Mouse (Mus musculus): ENCODE measurements around the gene Snap91. TPM values are rescaled to one million over a fixed set of nuclear protein-coding genes. Genes with fewer than 3 reads are reported as not detected.

The Snap91 gene
- polyA plus RNA-seq, 1 experiment: 200 TPM

DNA sequence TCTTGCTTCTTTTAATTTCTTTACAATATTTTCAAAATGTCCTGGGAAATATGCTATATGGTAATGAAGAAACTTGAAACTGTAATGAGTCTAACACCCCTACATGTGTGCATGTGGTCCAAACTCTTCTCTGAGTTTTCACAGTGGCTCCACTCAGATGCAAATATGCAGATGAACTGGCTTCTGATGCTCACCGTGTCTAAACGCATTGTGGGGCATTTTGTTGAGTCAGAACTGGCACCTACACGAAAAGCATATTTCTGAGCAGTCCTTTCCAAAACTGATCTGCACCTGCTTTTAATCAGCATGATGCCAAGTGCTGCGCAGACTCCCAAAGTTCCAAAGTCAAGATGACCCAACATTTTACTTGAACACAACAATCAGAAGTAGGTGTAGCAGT lies 82.9 kb downstream of the Snap91 start:
- Histone ChIP-seq H3K27ac (ENCODE audit: insufficient read depth, low read length) (no peak overlapping the region), H3K4me1 (ENCODE audit: control insufficient read depth, insufficient read depth, low read length) (peaks cover 2% of the 10 kb centered on the region; the same call in 1 of the 2 replicates), H3K4me3 (ENCODE audit: insufficient read depth, low read length) (no peak overlapping the region)
- TF ChIP-seq POLR2A (IDR thresholded peaks at IDR 0.05; ENCODE audit: extremely low read depth, insufficient read depth, low read length) (no peak), CTCF (IDR thresholded peaks at IDR 0.05; ENCODE audit: extremely low read depth, insufficient read depth, low read length) (no peak)

DNA sequence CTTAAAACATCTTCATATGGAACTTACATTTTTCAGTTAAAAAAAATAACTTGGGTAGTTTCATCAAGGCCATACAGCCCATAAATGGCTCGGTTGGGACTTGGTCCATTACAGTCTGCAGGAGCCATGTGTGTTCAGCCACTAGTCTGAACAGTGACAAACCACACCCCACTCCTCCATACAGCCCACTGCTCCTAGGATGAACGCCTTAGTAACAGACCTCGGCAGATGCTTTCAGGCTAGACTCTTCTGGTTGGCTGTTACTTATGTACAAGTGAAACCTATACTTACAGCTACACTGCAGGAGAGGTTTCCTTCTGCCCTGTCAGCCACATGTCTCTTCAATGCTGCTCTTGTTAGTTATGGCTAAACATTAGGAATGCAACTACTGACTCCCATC lies 85.2 kb downstream of the Snap91 start:
- no peak overlapping the region for H3K4me3 ChIP-seq (ENCODE audit: insufficient read depth, low read length)
- H3K4me1 ChIP-seq (ENCODE audit: control insufficient read depth, insufficient read depth, low read length): peaks cover 2% of the 10 kb centered on the region; the same call in 1 of the 2 replicates
- no peak overlapping the region for H3K27ac ChIP-seq (ENCODE audit: insufficient read depth, low read length)
- no peak for TF ChIP-seq CTCF (IDR thresholded peaks at IDR 0.05; ENCODE audit: extremely low read depth, insufficient read depth, low read length)
- no peak for TF ChIP-seq POLR2A (IDR thresholded peaks at IDR 0.05; ENCODE audit: extremely low read depth, insufficient read depth, low read length)

- no peak for TF ChIP-seq POLR2A (IDR thresholded peaks at IDR 0.05; ENCODE audit: extremely low read depth, insufficient read depth, low read length)
- no peak for TF ChIP-seq CTCF (IDR thresholded peaks at IDR 0.05; ENCODE audit: extremely low read depth, insufficient read depth, low read length)
- H3K4me1 ChIP-seq (ENCODE audit: control insufficient read depth, insufficient read depth, low read length): peaks cover 2% of the 10 kb centered on the region; the same call in 1 of the 2 replicates
- H3K27ac ChIP-seq (ENCODE audit: insufficient read depth, low read length): no peak overlapping the region
- no peak overlapping the region for H3K4me3 ChIP-seq (ENCODE audit: insufficient read depth, low read length)
These were observed 88.5 kb downstream of the Snap91 start for GRCm38 (mm10) chr9:86791927-86792326.

- no peak for TF ChIP-seq POLR2A (IDR thresholded peaks at IDR 0.05; ENCODE audit: extremely low read depth, insufficient read depth, low read length)
- TF ChIP-seq CTCF (IDR thresholded peaks at IDR 0.05; ENCODE audit: extremely low read depth, insufficient read depth, low read length): no peak
- no peak overlapping the region for H3K4me3 ChIP-seq (ENCODE audit: insufficient read depth, low read length)
- no peak overlapping the region for H3K27ac ChIP-seq (ENCODE audit: insufficient read depth, low read length)
- H3K4me1 ChIP-seq (ENCODE audit: control insufficient read depth, insufficient read depth, low read length): no peaks in the 10 kb centered on the region; the same call in 1 of the 2 replicates
These were observed 91.3 kb downstream of the Snap91 start for GRCm38 (mm10) chr9:86789186-86789585.

- Histone ChIP-seq H3K4me3 (ENCODE audit: insufficient read depth, low read length) (no peak overlapping the region), H3K27ac (ENCODE audit: insufficient read depth, low read length) (no peak overlapping the region; the same call in 1 of the 2 replicates), H3K4me1 (ENCODE audit: control insufficient read depth, insufficient read depth, low read length) (peaks cover 1% of the 10 kb centered on the region; the same call in 1 of the 2 replicates)
- TF ChIP-seq POLR2A (IDR thresholded peaks at IDR 0.05; ENCODE audit: extremely low read depth, insufficient read depth, low read length) (no peak), CTCF (IDR thresholded peaks at IDR 0.05; ENCODE audit: extremely low read depth, insufficient read depth, low read length) (no peak)
These were observed 97.6 kb downstream of the Snap91 start for GRCm38 (mm10) chr9:86782836-86783235.

DNA sequence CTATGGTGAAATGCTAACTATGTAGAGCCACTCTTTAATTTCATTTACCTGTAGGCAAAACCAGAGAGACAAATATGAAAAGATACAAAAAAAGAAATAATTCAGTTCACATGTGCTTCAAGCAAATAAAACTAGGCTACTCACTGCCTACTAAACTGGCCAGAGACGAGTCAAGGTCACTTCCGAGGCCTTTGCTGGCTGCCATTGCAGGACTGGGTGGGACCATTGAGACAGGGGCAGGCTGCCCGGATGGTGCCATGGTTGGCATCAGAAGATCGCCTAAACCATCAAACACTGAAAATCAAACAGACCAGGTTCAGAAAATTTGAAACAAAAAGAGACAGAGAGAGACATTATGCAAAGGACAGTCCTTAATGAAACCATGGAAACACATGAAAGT lies 99.0 kb downstream of the Snap91 start:
- no peak overlapping the region for H3K27ac ChIP-seq (ENCODE audit: insufficient read depth, low read length)
- H3K4me3 ChIP-seq (ENCODE audit: insufficient read depth, low read length): no peak overlapping the region
- TF ChIP-seq CTCF (IDR thresholded peaks at IDR 0.05; ENCODE audit: extremely low read depth, insufficient read depth, low read length) (no peak), POLR2A (IDR thresholded peaks at IDR 0.05; ENCODE audit: extremely low read depth, insufficient read depth, low read length) (no peak)
- peaks cover 1% of the 10 kb centered on the region; the same call in 1 of the 2 replicates for H3K4me1 ChIP-seq (ENCODE audit: control insufficient read depth, insufficient read depth, low read length)

DNA sequence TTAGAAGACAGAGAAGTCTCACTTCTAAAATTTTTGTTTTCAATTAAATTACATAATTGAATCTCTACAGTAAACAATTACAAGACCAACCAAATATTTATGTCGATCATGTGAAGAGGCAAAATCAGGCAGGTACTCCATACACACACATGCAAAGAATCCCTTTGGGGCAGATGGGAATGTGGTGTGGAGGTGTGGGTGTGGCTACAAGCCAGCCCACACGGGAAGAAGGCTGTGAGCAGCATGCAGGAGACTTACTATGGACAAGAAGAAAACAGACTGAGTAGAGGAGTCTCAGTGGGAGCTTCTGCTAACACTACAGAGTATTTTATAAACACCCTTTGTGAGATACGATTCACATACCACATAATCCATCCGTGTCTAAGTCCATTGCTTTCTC lies 102.2 kb downstream of the Snap91 start:
- Histone ChIP-seq H3K27ac (ENCODE audit: insufficient read depth, low read length) (no peak overlapping the region), H3K4me1 (ENCODE audit: control insufficient read depth, insufficient read depth, low read length) (peaks cover 1% of the 10 kb centered on the region; the same call in 1 of the 2 replicates), H3K4me3 (ENCODE audit: insufficient read depth, low read length) (no peak overlapping the region)
- TF ChIP-seq CTCF (IDR thresholded peaks at IDR 0.05; ENCODE audit: extremely low read depth, insufficient read depth, low read length) (no peak), POLR2A (IDR thresholded peaks at IDR 0.05; ENCODE audit: extremely low read depth, insufficient read depth, low read length) (no peak)

- Histone ChIP-seq H3K27ac (ENCODE audit: insufficient read depth, low read length) (no peak overlapping the region), H3K4me3 (ENCODE audit: insufficient read depth, low read length) (no peak overlapping the region), H3K4me1 (ENCODE audit: control insufficient read depth, insufficient read depth, low read length) (no peaks in the 10 kb centered on the region)
- TF ChIP-seq POLR2A (IDR thresholded peaks at IDR 0.05; ENCODE audit: extremely low read depth, insufficient read depth, low read length) (no peak), CTCF (IDR thresholded peaks at IDR 0.05; ENCODE audit: extremely low read depth, insufficient read depth, low read length) (no peak)
These were observed 103.1 kb downstream of the Snap91 start for GRCm38 (mm10) chr9:86777309-86777708.

DNA sequence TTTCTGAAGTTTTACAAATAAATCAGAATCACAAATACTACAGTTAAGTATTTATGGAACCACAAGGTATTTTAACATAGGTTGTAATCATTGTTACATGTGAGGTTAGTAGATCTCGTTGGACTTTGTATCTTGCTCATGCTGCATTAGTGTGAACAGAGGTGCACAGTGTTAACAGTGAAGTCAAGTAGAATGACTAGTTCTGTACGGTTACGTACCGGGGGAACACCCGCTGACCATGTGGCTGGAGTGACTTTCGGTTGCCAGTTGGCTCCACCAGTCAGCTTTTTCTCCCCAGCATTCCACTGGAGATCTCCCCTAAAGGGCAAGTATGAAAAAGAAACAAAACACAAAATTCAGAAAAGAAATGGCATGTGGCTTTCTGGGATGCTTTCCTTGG lies 105.1 kb downstream of the Snap91 start:
- no peaks in the 10 kb centered on the region for H3K4me1 ChIP-seq (ENCODE audit: control insufficient read depth, insufficient read depth, low read length)
- TF ChIP-seq CTCF (IDR thresholded peaks at IDR 0.05; ENCODE audit: extremely low read depth, insufficient read depth, low read length) (no peak), POLR2A (IDR thresholded peaks at IDR 0.05; ENCODE audit: extremely low read depth, insufficient read depth, low read length) (no peak)
- H3K27ac ChIP-seq (ENCODE audit: insufficient read depth, low read length): no peak overlapping the region
- no peak overlapping the region for H3K4me3 ChIP-seq (ENCODE audit: insufficient read depth, low read length)

DNA sequence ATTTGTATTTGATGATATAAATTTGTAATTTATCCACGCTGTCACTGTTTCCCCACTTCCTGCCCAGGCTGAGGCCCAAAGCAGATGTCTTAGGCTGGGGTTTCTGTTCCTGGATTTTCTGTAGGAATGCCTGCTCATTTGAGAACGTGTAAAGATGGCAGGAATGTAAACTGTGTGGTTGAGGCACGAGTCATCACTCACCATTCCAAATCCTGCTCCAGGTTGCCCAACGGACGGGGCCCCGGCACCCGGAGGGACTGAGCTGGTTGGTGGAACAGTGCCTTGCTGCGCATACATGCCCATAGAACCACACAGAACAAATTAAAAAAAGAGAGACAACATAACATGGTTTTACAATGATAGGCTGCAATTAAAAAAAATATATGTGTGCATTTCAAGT lies 106.5 kb downstream of the Snap91 start:
- Histone ChIP-seq H3K4me3 (ENCODE audit: insufficient read depth, low read length) (no peak overlapping the region), H3K4me1 (ENCODE audit: control insufficient read depth, insufficient read depth, low read length) (no peaks in the 10 kb centered on the region), H3K27ac (ENCODE audit: insufficient read depth, low read length) (no peak overlapping the region)
- TF ChIP-seq POLR2A (IDR thresholded peaks at IDR 0.05; ENCODE audit: extremely low read depth, insufficient read depth, low read length) (no peak), CTCF (IDR thresholded peaks at IDR 0.05; ENCODE audit: extremely low read depth, insufficient read depth, low read length) (no peak)
